Mouse (Mus musculus) heart, adult 2 months (tissue): ENCODE measurements at regions not wholly inside any gene's neighbourhood (a gene's known extent, or its start where the extent isn't known, plus 50 kb on each side); places are given as distances from the start of the nearest gene placed in this dataset.

ENCODE experiments used
- CTCF ChIP-seq: fragments of 200-600 bp; IDR thresholded peaks from 2 replicates; pipeline ENCODE4 v1.8.1; 2022; ENCODE audit warnings: antibody characterized with exemption, mild to moderate bottlenecking, moderate library complexity
- EP300 ChIP-seq: fragments of 200-500 bp; IDR thresholded peaks from 2 replicates; pipeline ENCODE4 v1.6.1; 2011; ENCODE audit warnings: low read depth, low read length, control low read depth; ENCODE audit not compliant: insufficient read depth
- POLR2A ChIP-seq: fragments of 200-500 bp; IDR thresholded peaks from 2 replicates; pipeline ENCODE4 v1.6.1; 2011; ENCODE audit warnings: mild to moderate bottlenecking, low read depth, low read length, control low read depth; ENCODE audit not compliant: insufficient read depth

GRCm38 (mm10) chr6:51207587-51208361, 224.7 kb upstream of the Nfe2l3 start:
- no peak for TF ChIP-seq CTCF
- no peak for TF ChIP-seq POLR2A
- no peak for TF ChIP-seq EP300
